Mouse (Mus musculus): ENCODE data around the gene Ganab. TPM values are rescaled to one million over a fixed set of nuclear protein-coding genes. Genes with fewer than 3 reads are reported as not detected.

The Ganab gene
- polyA plus RNA-seq, 1 experiment = 86.9 TPM

GRCm38 (mm10) chr19:8928689-8929223 is 30.9 kb downstream of the Ganab start:
- Histone ChIP-seq H3K4me1 (ENCODE audit: control insufficient read depth, insufficient read depth, insufficient read length) (peaks cover 17% of the 10 kb centered on the region), H3K27me3 (ENCODE audit: control insufficient read depth, insufficient read depth, low read length) (no peaks in the 10 kb centered on the region), H3K4me3 (ENCODE audit: extremely low read depth, insufficient read depth, insufficient read length) (peak overlapping the region; percentile 79), H3K36me3 (ENCODE audit: control insufficient read depth, insufficient read depth, low read length) (peaks cover 14% of the 10 kb centered on the region), H3K27ac (ENCODE audit: insufficient read depth, low read length) (peak overlapping the region; percentile 89)
- WGBS = 55% methylated on average over 16 of the region's 16 CpGs
- TF ChIP-seq POLR2A (IDR thresholded peaks at IDR 0.05; ENCODE audit: low read depth, low read length) = no peak
- TF ChIP-seq CTCF (IDR thresholded peaks at IDR 0.05; ENCODE audit: extremely low read depth, insufficient read depth, insufficient read length, insufficient replicate concordance) = no peak
- no peak for DNase-seq (ENCODE audit: low read depth in 1 of 2, low spot score in 2 of 2)

- H3K27me3 ChIP-seq (ENCODE audit: control insufficient read depth, insufficient read depth, low read length) = no peaks in the 10 kb centered on the region
- WGBS = under 1% methylated on average over 64 of the region's 74 CpGs
- DNase-seq (ENCODE audit: low read depth in 1 of 2, low spot score in 2 of 2) = peak; percentile 60 to 87
- peaks cover 17% of the 10 kb centered on the region for H3K4me1 ChIP-seq (ENCODE audit: control insufficient read depth, insufficient read depth, insufficient read length)
- TF ChIP-seq POLR2A (IDR thresholded peaks at IDR 0.05; ENCODE audit: low read depth, low read length) (peak; percentile 20), CTCF (IDR thresholded peaks at IDR 0.05; ENCODE audit: extremely low read depth, insufficient read depth, insufficient read length, insufficient replicate concordance) (peak; percentile 47; the same call in 1 of the 2 replicates)
- peak within 1 kb of the TSS; percentile 79 for H3K4me3 ChIP-seq (ENCODE audit: extremely low read depth, insufficient read depth, insufficient read length)
- peaks cover 15% of the 10 kb centered on the region for H3K36me3 ChIP-seq (ENCODE audit: control insufficient read depth, insufficient read depth, low read length)
- H3K27ac ChIP-seq (ENCODE audit: insufficient read depth, low read length) = peak within 1 kb of the TSS; percentile 89
These were observed 31.6 kb downstream of the Ganab start, which contains the start of the genes Rom1 and Eml3 for GRCm38 (mm10) chr19:8929224-8930088. TSS of gene Rom1 (minus strand) at chr19:8929356. TSS of gene Eml3 (plus strand) at chr19:8929552.

GRCm38 (mm10) chr19:8930117-8930516 is 32.2 kb downstream of the Ganab start:
- peaks cover 17% of the 10 kb centered on the region for H3K36me3 ChIP-seq (ENCODE audit: control insufficient read depth, insufficient read depth, low read length)
- H3K27me3 ChIP-seq (ENCODE audit: control insufficient read depth, insufficient read depth, low read length) = no peaks in the 10 kb centered on the region
- no peak for TF ChIP-seq POLR2A (IDR thresholded peaks at IDR 0.05; ENCODE audit: low read depth, low read length)
- TF ChIP-seq CTCF (IDR thresholded peaks at IDR 0.05; ENCODE audit: extremely low read depth, insufficient read depth, insufficient read length, insufficient replicate concordance) = no peak
- DNase-seq (ENCODE audit: low read depth in 1 of 2, low spot score in 2 of 2) = no peak
- peaks cover 17% of the 10 kb centered on the region for H3K4me1 ChIP-seq (ENCODE audit: control insufficient read depth, insufficient read depth, insufficient read length)
- 14% methylated on average over 11 of the region's 11 CpGs for WGBS
- H3K27ac ChIP-seq (ENCODE audit: insufficient read depth, low read length) = peak overlapping the region; percentile 89
- H3K4me3 ChIP-seq (ENCODE audit: extremely low read depth, insufficient read depth, insufficient read length) = peak overlapping the region; percentile 79

- H3K4me1 ChIP-seq (ENCODE audit: control insufficient read depth, insufficient read depth, insufficient read length) = peaks cover 17% of the 10 kb centered on the region
- H3K27me3 ChIP-seq (ENCODE audit: control insufficient read depth, insufficient read depth, low read length) = no peaks in the 10 kb centered on the region
- 86% methylated on average over 7 of the region's 7 CpGs for WGBS
- TF ChIP-seq POLR2A (IDR thresholded peaks at IDR 0.05; ENCODE audit: low read depth, low read length) (no peak), CTCF (IDR thresholded peaks at IDR 0.05; ENCODE audit: extremely low read depth, insufficient read depth, insufficient read length, insufficient replicate concordance) (no peak)
- H3K36me3 ChIP-seq (ENCODE audit: control insufficient read depth, insufficient read depth, low read length) = peaks cover 22% of the 10 kb centered on the region
- H3K27ac ChIP-seq (ENCODE audit: insufficient read depth, low read length) = no peak overlapping the region
- DNase-seq (ENCODE audit: low read depth in 1 of 2, low spot score in 2 of 2) = no peak
- no peak overlapping the region; the same call in 1 of the 2 replicates for H3K4me3 ChIP-seq (ENCODE audit: extremely low read depth, insufficient read depth, insufficient read length)
These were observed 32.9 kb downstream of the Ganab start for GRCm38 (mm10) chr19:8930771-8931170.

GRCm38 (mm10) chr19:8936736-8937135 is 38.9 kb downstream of the Ganab start:
- no peak for DNase-seq (ENCODE audit: low read depth in 1 of 2, low spot score in 2 of 2)
- H3K4me1 ChIP-seq (ENCODE audit: control insufficient read depth, insufficient read depth, insufficient read length) = peaks cover 7% of the 10 kb centered on the region; the same call in 1 of the 2 replicates
- H3K36me3 ChIP-seq (ENCODE audit: control insufficient read depth, insufficient read depth, low read length) = peaks cover 24% of the 10 kb centered on the region
- no peaks in the 10 kb centered on the region for H3K27me3 ChIP-seq (ENCODE audit: control insufficient read depth, insufficient read depth, low read length)
- H3K27ac ChIP-seq (ENCODE audit: insufficient read depth, low read length) = no peak overlapping the region
- H3K4me3 ChIP-seq (ENCODE audit: extremely low read depth, insufficient read depth, insufficient read length) = no peak overlapping the region
- TF ChIP-seq POLR2A (IDR thresholded peaks at IDR 0.05; ENCODE audit: low read depth, low read length) (no peak), CTCF (IDR thresholded peaks at IDR 0.05; ENCODE audit: extremely low read depth, insufficient read depth, insufficient read length, insufficient replicate concordance) (no peak)
- 95% methylated on average over 2 of the region's 2 CpGs for WGBS

GRCm38 (mm10) chr19:8940526-8941133 is 42.8 kb downstream of the Ganab start:
- DNase-seq (ENCODE audit: low read depth in 1 of 2, low spot score in 2 of 2) = no peak
- Histone ChIP-seq H3K27ac (ENCODE audit: insufficient read depth, low read length) (no peak overlapping the region), H3K4me1 (ENCODE audit: control insufficient read depth, insufficient read depth, insufficient read length) (peaks cover 17% of the 10 kb centered on the region), H3K36me3 (ENCODE audit: control insufficient read depth, insufficient read depth, low read length) (peaks cover 30% of the 10 kb centered on the region), H3K4me3 (ENCODE audit: extremely low read depth, insufficient read depth, insufficient read length) (no peak overlapping the region), H3K27me3 (ENCODE audit: control insufficient read depth, insufficient read depth, low read length) (no peaks in the 10 kb centered on the region)
- TF ChIP-seq POLR2A (IDR thresholded peaks at IDR 0.05; ENCODE audit: low read depth, low read length) (no peak), CTCF (IDR thresholded peaks at IDR 0.05; ENCODE audit: extremely low read depth, insufficient read depth, insufficient read length, insufficient replicate concordance) (no peak)
- WGBS = 88% methylated on average over 15 of the region's 15 CpGs
